Mouse (Mus musculus) heart, embryonic 12.5 days (tissue): ENCODE results near the gene Gm12355. TPM values are rescaled to one million over a fixed set of nuclear protein-coding genes. Genes with fewer than 3 reads are reported as not detected.
A peak's percentile ranks its signal among the peaks of the same experiment; 100 is the strongest.
"Not testable (repeated sequence)": the region's sequence is repeated elsewhere in the genome, so short reads cannot be mapped to it uniquely, and the experiment has no call there.

Experiments
- ATAC-seq: fragments of 200-750 bp; cut with Nextera tagmentation; 2 replicates; pipeline ENCODE4 v1.8.0; 2017; ENCODE audit warnings: moderate TSS enrichment, moderate library complexity; ENCODE audit not compliant: insufficient number of reproducible peaks, low FRiP score
- H3K27ac ChIP-seq: fragments of 300-500 bp; sonication (generic); 2 replicates; pipeline ENCODE4 v1.5.1; 2016; ENCODE audit warnings: mild to moderate bottlenecking, moderate library complexity; ENCODE audit not compliant: poor library complexity, severe bottlenecking
- H3K27me3 ChIP-seq: fragments of 300-500 bp; sonication (generic); replicated peaks from 2 replicates; pipeline ENCODE4 v1.6.1; 2016; ENCODE audit warnings: mild to moderate bottlenecking, moderate library complexity
- H3K36me3 ChIP-seq: fragments of 300-500 bp; sonication (generic); 2 replicates; pipeline ENCODE4 v1.6.1; 2016; ENCODE audit warnings: mild to moderate bottlenecking, moderate library complexity
- H3K4me1 ChIP-seq: fragments of 300-500 bp; sonication (generic); replicated peaks from 2 replicates; pipeline ENCODE4 v1.6.1; 2016; ENCODE audit warnings: mild to moderate bottlenecking
- H3K4me2 ChIP-seq: fragments of 300-500 bp; sonication (generic); 2 replicates; pipeline ENCODE4 v1.6.1; 2016; ENCODE audit warnings: mild to moderate bottlenecking, moderate library complexity
- H3K4me3 ChIP-seq: fragments of 300-500 bp; sonication (generic); 2 replicates; pipeline ENCODE4 v1.5.1; 2016; ENCODE audit warnings: mild to moderate bottlenecking
- H3K9ac ChIP-seq: fragments of 300-500 bp; sonication (generic); 2 replicates; pipeline ENCODE4 v1.6.1; 2016; ENCODE audit warnings: mild to moderate bottlenecking, moderate library complexity
- H3K9me3 ChIP-seq: fragments of 300-500 bp; sonication (generic); replicated peaks from 2 replicates; pipeline ENCODE4 v1.6.1; 2016; ENCODE audit warnings: mild to moderate bottlenecking, moderate library complexity
- whole genome bisulfite sequencing: fragments of 180-500 bp; shearing (Covaris S2); methylation state at CpG from one replicate; pipeline ENCODE4 v1.1.7; 2016; 5-methylcytosine and 5-hydroxymethylcytosine counted together
- polyA plus RNA-seq: library from polyadenylated mRNA; unstranded; fragments of >200 nt; fragmentation: Nextera tagmentation; extraction: Ambion mirVana; gene quantifications from 2 replicates; pipeline ENCODE4 v1.2.1, GENCODE M21; 2016

Gene Gm12355
- 0.18 and 0.47 TPM in 2 replicates for polyA plus RNA-seq

- WGBS = 87% methylated on average over 10 of the region's 10 CpGs
- H3K36me3 ChIP-seq = no peaks in the 10 kb centered on the region
- no peak within 1 kb of the TSS for H3K4me3 ChIP-seq
- H3K27ac ChIP-seq = no peak within 1 kb of the TSS
- H3K27me3 ChIP-seq = peaks cover 5% of the 10 kb centered on the region; the same call in 1 of the 2 replicates
- ATAC-seq = no peak
- H3K9ac ChIP-seq = no peak within 1 kb of the TSS
- H3K4me1 ChIP-seq = no peaks in the 10 kb centered on the region
- H3K9me3 ChIP-seq = peaks cover 20% of the 10 kb centered on the region
- no peak within 1 kb of the TSS for H3K4me2 ChIP-seq
Measured at GRCm38 (mm10) chr11:98625611-98626410, at the start of gene Gm12355, which contains the start of gene Gsdma3. Gene Gm12355 (minus strand): TSS chr11:98625661. Gene Gsdma3 (plus strand): TSS chr11:98626360.

GRCm38 (mm10) chr11:98673136-98673535 is 47.7 kb upstream of the Gm12355 start:
- H3K4me2 ChIP-seq = peak overlapping the region; percentile 44

GRCm38 (mm10) chr11:98672482-98672881 is 47.0 kb upstream of the Gm12355 start:
- no peak for ATAC-seq
- Histone ChIP-seq H3K27me3 (peaks cover 41% of the 10 kb centered on the region), H3K9me3 (no peaks in the 10 kb centered on the region), H3K9ac (no peak overlapping the region), H3K4me1 (0 out of 2 replicates have a peak, but pooled peaks cover 7% of the 10 kb centered on the region), H3K36me3 (no peaks in the 10 kb centered on the region), H3K27ac (no peak overlapping the region), H3K4me3 (no peak overlapping the region), H3K4me2 (no peak overlapping the region)
- WGBS = 74% methylated on average over 5 of the region's 5 CpGs

More at GRCm38 (mm10) chr11:98673136-98673535, 47.7 kb upstream of the Gm12355 start:
- H3K27ac ChIP-seq, H3K36me3 ChIP-seq, H3K4me3 ChIP-seq, H3K9me3 ChIP-seq, H3K9ac ChIP-seq, H3K4me1 ChIP-seq, ATAC-seq: not testable (repeated sequence)
- WGBS = 3% methylated on average over 7 of the region's 7 CpGs
- H3K27me3 ChIP-seq = peaks cover 36% of the 10 kb centered on the region

GRCm38 (mm10) chr11:98671857-98672256 is 46.4 kb upstream of the Gm12355 start:
- H3K27ac ChIP-seq = no peak overlapping the region
- no peak overlapping the region for H3K4me3 ChIP-seq
- H3K4me2 ChIP-seq = no peak overlapping the region
- WGBS = 41% methylated on average over 5 of the region's 5 CpGs
- no peak overlapping the region for H3K9ac ChIP-seq
- no peak for ATAC-seq
- H3K36me3 ChIP-seq = no peaks in the 10 kb centered on the region
- peaks cover 47% of the 10 kb centered on the region for H3K27me3 ChIP-seq
- 0 out of 2 replicates have a peak, but pooled peaks cover 7% of the 10 kb centered on the region for H3K4me1 ChIP-seq
- H3K9me3 ChIP-seq = no peaks in the 10 kb centered on the region

GRCm38 (mm10) chr11:98671284-98671815 is 45.9 kb upstream of the Gm12355 start:
- H3K36me3 ChIP-seq = no peaks in the 10 kb centered on the region
- ATAC-seq = no peak
- H3K4me2 ChIP-seq = no peak overlapping the region
- H3K9me3 ChIP-seq = no peaks in the 10 kb centered on the region
- no peak overlapping the region for H3K4me3 ChIP-seq
- WGBS = 58% methylated on average over 3 of the region's 3 CpGs
- peaks cover 52% of the 10 kb centered on the region for H3K27me3 ChIP-seq
- 0 out of 2 replicates have a peak, but pooled peaks cover 6% of the 10 kb centered on the region for H3K4me1 ChIP-seq
- H3K9ac ChIP-seq = no peak overlapping the region
- H3K27ac ChIP-seq = no peak overlapping the region

GRCm38 (mm10) chr11:98668984-98669383 is 43.5 kb upstream of the Gm12355 start:
- no peak for ATAC-seq
- H3K27ac ChIP-seq = no peak overlapping the region
- H3K4me3 ChIP-seq = no peak overlapping the region
- no peak overlapping the region for H3K4me2 ChIP-seq
- H3K9ac ChIP-seq = no peak overlapping the region
- no peaks in the 10 kb centered on the region for H3K9me3 ChIP-seq
- no peaks in the 10 kb centered on the region for H3K36me3 ChIP-seq
- H3K27me3 ChIP-seq = peaks cover 71% of the 10 kb centered on the region
- WGBS = 42% methylated on average over 2 of the region's 2 CpGs
- no peaks in the 10 kb centered on the region for H3K4me1 ChIP-seq

- 15% methylated on average over 4 of the region's 4 CpGs for WGBS
- Histone ChIP-seq H3K9me3 (no peaks in the 10 kb centered on the region), H3K36me3 (no peaks in the 10 kb centered on the region), H3K4me1 (no peaks in the 10 kb centered on the region; the same call in 1 of the 2 replicates), H3K4me3 (no peak within 1 kb of the TSS), H3K4me2 (no peak within 1 kb of the TSS), H3K27me3 (peaks cover 63% of the 10 kb centered on the region), H3K9ac (no peak within 1 kb of the TSS), H3K27ac (no peak within 1 kb of the TSS)
- no peak for ATAC-seq
Measured at GRCm38 (mm10) chr11:98664091-98664490, 38.6 kb upstream of the Gm12355 start, which contains the start of gene Gsdma. Gene Gsdma (plus strand): TSS chr11:98664351.

GRCm38 (mm10) chr11:98660517-98660916 is 35.1 kb upstream of the Gm12355 start:
- H3K9ac ChIP-seq = no peak overlapping the region
- no peak overlapping the region for H3K4me2 ChIP-seq
- no peaks in the 10 kb centered on the region for H3K36me3 ChIP-seq
- no peak overlapping the region for H3K27ac ChIP-seq
- no peak overlapping the region for H3K4me3 ChIP-seq
- H3K27me3 ChIP-seq = peaks cover 37% of the 10 kb centered on the region
- ATAC-seq = no peak
- H3K9me3 ChIP-seq = no peaks in the 10 kb centered on the region
- WGBS = 21% methylated on average over 6 of the region's 6 CpGs
- no peaks in the 10 kb centered on the region; the same call in 1 of the 2 replicates for H3K4me1 ChIP-seq

- H3K9me3 ChIP-seq, H3K27ac ChIP-seq, H3K4me3 ChIP-seq, H3K9ac ChIP-seq, H3K4me2 ChIP-seq, H3K36me3 ChIP-seq, H3K4me1 ChIP-seq: not testable (repeated sequence)
- WGBS = 15% methylated on average over 7 of the region's 7 CpGs
- peaks cover 25% of the 10 kb centered on the region for H3K27me3 ChIP-seq
- 0 out of 2 replicates have a peak, but pooled peaks have one; percentile 6 for ATAC-seq
Measured at GRCm38 (mm10) chr11:98655076-98655475, 29.6 kb upstream of the Gm12355 start.

GRCm38 (mm10) chr11:98646459-98646858 is 21.0 kb upstream of the Gm12355 start, which contains the start of gene Gsdma2:
Gene Gsdma2 (plus strand): TSS chr11:98646759.
- no peak for ATAC-seq
- no peak within 1 kb of the TSS for H3K4me2 ChIP-seq
- 43% methylated on average over 2 of the region's 2 CpGs for WGBS

GRCm38 (mm10) chr11:98645946-98646345 is 20.5 kb upstream of the Gm12355 start:
- Histone ChIP-seq H3K9me3 (no peaks in the 10 kb centered on the region), H3K9ac (no peak overlapping the region), H3K4me3 (no peak overlapping the region), H3K27ac (no peak overlapping the region), H3K36me3 (no peaks in the 10 kb centered on the region), H3K4me2 (no peak overlapping the region), H3K4me1 (no peaks in the 10 kb centered on the region), H3K27me3 (peaks cover 41% of the 10 kb centered on the region)
- 72% methylated on average over 2 of the region's 2 CpGs for WGBS
- no peak for ATAC-seq

More at GRCm38 (mm10) chr11:98646459-98646858, 21.0 kb upstream of the Gm12355 start, which contains the start of gene Gsdma2:
- H3K27me3 ChIP-seq = peaks cover 42% of the 10 kb centered on the region
- H3K27ac ChIP-seq = no peak within 1 kb of the TSS
- H3K9me3 ChIP-seq = no peaks in the 10 kb centered on the region
- H3K4me1 ChIP-seq = no peaks in the 10 kb centered on the region
- no peak within 1 kb of the TSS for H3K4me3 ChIP-seq
- no peak within 1 kb of the TSS for H3K9ac ChIP-seq
- H3K36me3 ChIP-seq = no peaks in the 10 kb centered on the region
